ENCODE assay signal across 8 mouse cellular contexts in the genomic region with DNA sequence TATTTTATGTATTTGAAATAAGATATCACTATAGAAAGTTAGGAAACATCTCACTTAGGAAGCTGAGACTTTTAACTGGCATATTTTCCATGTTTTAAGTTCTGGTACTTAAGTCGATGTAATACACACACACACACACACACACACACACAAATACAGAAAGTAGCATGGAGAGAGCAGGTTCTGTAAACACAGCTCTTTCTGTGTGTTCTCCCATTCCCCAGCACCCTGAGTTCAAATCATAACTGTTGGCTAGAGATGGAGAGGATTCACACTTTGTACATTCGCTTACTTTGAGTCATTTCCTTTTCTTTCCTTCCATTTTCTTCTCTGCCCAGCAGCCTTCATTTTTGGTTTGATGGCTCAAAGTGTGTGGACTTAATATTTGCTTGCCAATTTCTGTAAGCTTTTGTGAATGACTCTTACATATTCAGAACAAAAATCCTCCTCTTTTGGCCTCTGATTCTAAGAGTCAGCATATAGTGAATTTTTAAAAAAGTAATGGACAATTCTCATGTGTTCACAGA. TPM values are rescaled to one million over a fixed set of nuclear protein-coding genes. Genes with fewer than 3 reads are reported as not detected.
A peak's percentile ranks its signal among the peaks of the same experiment; 100 is the strongest.
DNase-seq lines count a peak whose midpoint lies in the region; ATAC-seq lines count a peak whose summit lies in the region.

No protein-coding gene starts in this region.

- H3K9me3 ChIP-seq in kidney, embryonic 15.5 days (replicated peaks), result no peaks in the 10 kb centered on the region
- H3K9me3 ChIP-seq in hindbrain, embryonic 12.5 days (replicated peaks), result no peaks in the 10 kb centered on the region
- H3K9me3 ChIP-seq in midbrain, embryonic 13.5 days, result no peaks in the 10 kb centered on the region

- H3K27me3 ChIP-seq in kidney, embryonic 15.5 days, result no peaks in the 10 kb centered on the region
- H3K27me3 ChIP-seq in hindbrain, embryonic 12.5 days, result no peaks in the 10 kb centered on the region
- H3K27me3 ChIP-seq in midbrain, embryonic 13.5 days, result no peaks in the 10 kb centered on the region

- peak overlapping the region; percentile 93 for H3K4me2 ChIP-seq in kidney, embryonic 15.5 days
- H3K4me2 ChIP-seq in hindbrain, embryonic 12.5 days (replicated peaks), result peak overlapping the region; percentile 63
- peak overlapping the region; percentile 87 for H3K4me2 ChIP-seq in midbrain, embryonic 13.5 days (replicated peaks)

- no peak overlapping the region for H3K27ac ChIP-seq in kidney, embryonic 15.5 days
- no peak overlapping the region for H3K27ac ChIP-seq in hindbrain, embryonic 12.5 days
- no peak overlapping the region for H3K27ac ChIP-seq in midbrain, embryonic 13.5 days

- WGBS in kidney, embryonic 15.5 days, result 30% methylated on average over 2 of the region's 2 CpGs
- WGBS in hindbrain, embryonic 12.5 days, result 45% methylated on average over 2 of the region's 2 CpGs
- 35% methylated on average over 2 of the region's 2 CpGs for WGBS in midbrain, embryonic 13.5 days

- H3K4me3 ChIP-seq in kidney, embryonic 15.5 days (replicated peaks), result peak overlapping the region; percentile 99
- H3K4me3 ChIP-seq in hindbrain, embryonic 12.5 days, result peak overlapping the region; percentile 91
- H3K4me3 ChIP-seq in midbrain, embryonic 13.5 days (replicated peaks), result peak overlapping the region; percentile 98

- peaks cover 37% of the 10 kb centered on the region for H3K4me1 ChIP-seq in kidney, embryonic 15.5 days
- H3K4me1 ChIP-seq in hindbrain, embryonic 12.5 days, result peaks cover 59% of the 10 kb centered on the region
- peaks cover 65% of the 10 kb centered on the region for H3K4me1 ChIP-seq in midbrain, embryonic 13.5 days (replicated peaks)

- H3K9ac ChIP-seq in kidney, embryonic 15.5 days, result peak overlapping the region; percentile 98
- peak overlapping the region; percentile 96 for H3K9ac ChIP-seq in hindbrain, embryonic 12.5 days
- peak overlapping the region; percentile 100 for H3K9ac ChIP-seq in midbrain, embryonic 13.5 days (replicated peaks)

- peaks cover 9% of the 10 kb centered on the region; the same call in 1 of the 2 replicates for H3K36me3 ChIP-seq in kidney, embryonic 15.5 days
- no peaks in the 10 kb centered on the region for H3K36me3 ChIP-seq in hindbrain, embryonic 12.5 days
- H3K36me3 ChIP-seq in midbrain, embryonic 13.5 days, result no peaks in the 10 kb centered on the region

- DNase-seq in kidney, postnatal 25 days, result no peak
- peak; percentile 26 for DNase-seq in adipocyte (ENCODE audit: low spot score)
- DNase-seq in thymus, postnatal 14 days, result no peak
- DNase-seq in gastrocnemius, adult 8-10 months (ENCODE audit: low spot score in 2 of 2), result no peak
- no peak for DNase-seq in urinary bladder, postnatal 25 days (ENCODE audit: low spot score)

- no peak for ATAC-seq in kidney, embryonic 15.5 days (replicated peaks; ENCODE audit: low FRiP score)
- ATAC-seq in hindbrain, embryonic 12.5 days (ENCODE audit: low FRiP score), result no peak
- no peak for ATAC-seq in midbrain, embryonic 13.5 days

RNA-seq across cellular contexts. Expression of a gene that starts 1.4 kb away (rescaled TPM):
- 45.2 and 45.4 TPM in 2 replicates for polyA plus RNA-seq in kidney, embryonic 15.5 days (2015; fragmentation: Nextera tagmentation; extraction: Ambion mirVana)
- polyA plus RNA-seq in hindbrain, embryonic 12.5 days (2016; fragmentation: Nextera tagmentation; extraction: Ambion mirVana), result 98.9 and 104 TPM in 2 replicates
- polyA plus RNA-seq in midbrain, embryonic 13.5 days (2015; fragmentation: Nextera tagmentation; extraction: Ambion mirVana), result 83.3 and 87.2 TPM in 2 replicates
- 10 to 100 TPM in 3 of 4 experiments, 1 to 10 TPM in 1; 7.4 to 12.7 (median 11.2) TPM for total RNA-seq in gastrocnemius, adult 8-10 months (2022)

RNA-seq across cellular contexts. Expression of a gene that starts 39.3 kb away (rescaled TPM):
- polyA plus RNA-seq in kidney, embryonic 15.5 days (2015; fragmentation: Nextera tagmentation; extraction: Ambion mirVana), result 45.7 and 48.4 TPM in 2 replicates
- polyA plus RNA-seq in hindbrain, embryonic 12.5 days (2016; fragmentation: Nextera tagmentation; extraction: Ambion mirVana), result 57.3 and 58.0 TPM in 2 replicates
- 52.3 and 58.7 TPM in 2 replicates for polyA plus RNA-seq in midbrain, embryonic 13.5 days (2015; fragmentation: Nextera tagmentation; extraction: Ambion mirVana)
- 10 to 100 TPM; 69.8 to 82.0 (median 73.8) TPM for total RNA-seq in gastrocnemius, adult 8-10 months (2022)
